Mouse (Mus musculus) E14TG2a.4 (cell line): ENCODE measurements around the gene 2310034G01Rik.

Source experiments
- CTCF ChIP-seq: conservative IDR thresholded peaks from 2 replicates; pipeline ENCODE4 v1.5.1; 2014; ENCODE audit warnings: low read length
- NANOG ChIP-seq: IDR thresholded peaks from 2 replicates; pipeline ENCODE4 v1.6.1; 2014; ENCODE audit warnings: borderline replicate concordance, low read length, mixed read lengths
- POU5F1 ChIP-seq: IDR thresholded peaks from 2 replicates; pipeline ENCODE4 v1.6.1; 2014; ENCODE audit warnings: low read length, borderline replicate concordance

DNA sequence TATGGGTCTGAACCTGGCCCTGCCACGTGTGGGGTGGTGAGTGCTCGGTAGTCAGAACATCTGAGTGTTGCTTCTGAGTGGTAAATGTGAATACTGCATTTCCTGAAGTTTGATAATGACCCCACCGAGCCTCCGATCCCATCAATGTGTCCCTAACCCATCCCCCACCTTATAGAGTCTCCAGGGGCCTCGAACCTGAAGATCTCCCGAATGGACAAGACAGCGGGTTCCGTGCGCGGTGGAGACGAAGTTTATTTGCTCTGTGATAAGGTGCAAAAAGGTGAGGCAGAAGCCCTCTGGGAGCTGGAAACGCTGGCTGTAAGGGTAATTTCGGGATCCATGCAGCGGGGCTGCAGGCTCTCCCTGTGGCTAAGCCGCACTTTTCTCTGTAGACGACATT lies 42.3 kb downstream of the 2310034G01Rik start:
- TF ChIP-seq CTCF (no peak), NANOG (no peak), POU5F1 (no peak)
